Mouse (Mus musculus) kidney, embryonic 16.5 days (tissue): ENCODE data around the gene Shmt2. TPM values are rescaled to one million over a fixed set of nuclear protein-coding genes. Genes with fewer than 3 reads are reported as not detected.

Experiments
- ATAC-seq: fragments of 200-750 bp; cut with Nextera tagmentation; 2 replicates; pipeline ENCODE4 v1.8.0; 2017; ENCODE audit warnings: moderate TSS enrichment; ENCODE audit not compliant: low FRiP score, low TSS enrichment
- H3K27ac ChIP-seq: fragments of 300-500 bp; sonication (generic); 2 replicates; pipeline ENCODE4 v1.5.1; 2014; ENCODE audit warnings: low read length
- H3K27me3 ChIP-seq: fragments of 300-500 bp; sonication (generic); 2 replicates; pipeline ENCODE4 v1.6.1; 2014; ENCODE audit warnings: low read length, control low read depth, mixed read lengths; ENCODE audit not compliant: insufficient read depth
- H3K36me3 ChIP-seq: fragments of 300-500 bp; sonication (generic); 2 replicates; pipeline ENCODE4 v1.6.1; 2014; ENCODE audit warnings: low read length, control low read depth, mixed read lengths; ENCODE audit not compliant: insufficient read depth
- H3K4me1 ChIP-seq: fragments of 300-500 bp; sonication (generic); 2 replicates; pipeline ENCODE4 v1.6.1; 2014; ENCODE audit warnings: low read length, control low read depth, mixed read lengths; ENCODE audit not compliant: insufficient read depth
- H3K4me2 ChIP-seq: fragments of 300-500 bp; sonication (generic); replicated peaks from 2 replicates; pipeline ENCODE4 v1.6.1; 2014; ENCODE audit warnings: low read depth, low read length
- H3K4me3 ChIP-seq: fragments of 300-500 bp; sonication (generic); 2 replicates; pipeline ENCODE4 v1.5.1; 2014; ENCODE audit warnings: mild to moderate bottlenecking, low read length
- H3K9ac ChIP-seq: fragments of 300-500 bp; sonication (generic); replicated peaks from 2 replicates; pipeline ENCODE4 v1.6.1; 2014; ENCODE audit warnings: low read length
- H3K9me3 ChIP-seq: fragments of 300-500 bp; sonication (generic); 2 replicates; pipeline ENCODE4 v1.6.1; 2016; ENCODE audit warnings: low read length, control low read depth
- WGBS: fragments of 180-500 bp; shearing (Covaris S2); extraction: QIAGEN DNeasy Blood & Tissue Kit; methylation state at CpG from one replicate; pipeline ENCODE4 v1.1.7; 2014; 5-methylcytosine and 5-hydroxymethylcytosine counted together
- polyA plus RNA-seq: library from polyadenylated mRNA; unstranded; fragments of >200 nt; fragmentation: Nextera tagmentation; extraction: Ambion mirVana; gene quantifications from 2 replicates; pipeline ENCODE4 v1.2.1, GENCODE M21; 2015

The Shmt2 gene
- polyA plus RNA-seq, 1 experiment from 2014 or later, result 123 TPM

DNA sequence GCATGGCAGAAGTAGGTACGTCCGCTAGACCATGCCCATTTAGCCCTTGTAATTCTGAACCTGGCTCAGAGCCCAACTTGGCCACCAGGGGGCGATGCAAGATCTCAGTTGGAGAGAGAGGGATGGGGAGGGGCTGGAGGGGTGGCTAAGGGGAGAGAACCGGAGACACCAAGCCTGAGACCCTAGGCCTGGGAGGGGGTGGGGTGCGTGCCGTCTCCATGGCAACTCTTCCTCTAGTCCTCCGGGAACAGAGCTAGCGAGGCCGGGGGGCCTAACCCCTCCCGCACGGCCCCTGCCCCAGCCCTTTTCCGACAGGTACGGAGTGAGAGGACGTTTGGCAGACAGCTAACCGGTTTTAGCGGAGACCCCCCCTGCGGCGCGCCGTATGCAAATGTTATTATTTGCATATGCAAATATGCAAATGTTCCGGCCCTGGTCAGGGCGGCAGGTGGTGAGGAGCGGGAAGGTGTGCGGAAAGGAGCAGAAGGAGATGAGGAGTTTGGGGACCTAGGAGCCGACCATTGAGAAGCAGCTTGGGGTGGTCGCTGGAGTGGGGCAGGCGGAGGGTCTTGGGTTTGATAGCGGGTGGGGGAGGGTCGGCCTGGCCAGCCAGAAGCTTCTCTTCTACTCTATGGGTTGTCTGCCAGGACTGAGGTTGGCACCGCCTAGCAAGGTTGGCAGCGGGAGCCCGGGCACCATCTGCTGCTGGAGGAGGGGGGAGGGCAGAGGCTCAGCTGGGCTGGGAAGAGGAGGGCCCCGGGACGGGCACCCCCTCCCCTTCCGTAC is 13.0 kb downstream of the Shmt2 start:
- Histone ChIP-seq H3K4me3 (peak overlapping the region; percentile 45), H3K4me2 (peak overlapping the region; percentile 74), H3K9ac (peak overlapping the region; percentile 51; the same call in 1 of the 2 replicates), H3K36me3 (no peaks in the 10 kb centered on the region; the same call in 1 of the 2 replicates), H3K9me3 (no peaks in the 10 kb centered on the region), H3K27me3 (peaks cover 62% of the 10 kb centered on the region), H3K4me1 (peaks cover 54% of the 10 kb centered on the region), H3K27ac (no peak overlapping the region)
- peak; percentile 62 for ATAC-seq
- WGBS, result under 1% methylated on average over 35 of the region's 35 CpGs

DNA sequence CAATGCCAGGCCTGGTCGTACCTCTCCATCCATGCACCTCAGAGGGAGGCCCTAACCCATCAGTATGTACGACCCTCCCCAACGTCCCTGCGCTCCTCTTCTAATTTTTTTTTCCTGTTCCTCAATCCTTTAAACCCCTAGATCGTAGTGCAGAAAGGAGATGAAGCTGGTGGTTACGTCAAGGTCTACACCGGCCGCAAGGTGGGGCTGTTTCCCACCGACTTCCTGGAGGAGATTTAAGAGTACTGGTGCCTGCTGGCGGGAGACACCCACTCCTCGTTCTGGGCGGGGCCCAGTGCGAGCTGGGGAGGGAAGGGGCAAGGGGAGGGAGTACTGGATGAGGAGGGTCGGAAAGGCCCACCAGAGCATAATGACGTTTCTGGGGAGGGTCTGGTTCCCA is 14.0 kb downstream of the Shmt2 start:
- Histone ChIP-seq H3K36me3 (no peaks in the 10 kb centered on the region; the same call in 1 of the 2 replicates), H3K9ac (no peak overlapping the region), H3K27ac (no peak overlapping the region), H3K27me3 (peaks cover 52% of the 10 kb centered on the region), H3K4me1 (peaks cover 45% of the 10 kb centered on the region), H3K4me3 (peak overlapping the region; percentile 45; the same call in 1 of the 2 replicates), H3K4me2 (peak overlapping the region; percentile 74), H3K9me3 (no peaks in the 10 kb centered on the region)
- ATAC-seq, result peak; percentile 3; the same call in 1 of the 2 replicates
- WGBS, result 2% methylated on average over 15 of the region's 15 CpGs

GRCm38 (mm10) chr10:127500894-127501893 is 21.1 kb downstream of the Shmt2 start, which contains the start of gene Stac3:
TSS of gene Stac3 (plus strand) at chr10:127501686.
- H3K4me1 ChIP-seq, result no peaks in the 10 kb centered on the region
- H3K27ac ChIP-seq, result no peak within 1 kb of the TSS
- no peaks in the 10 kb centered on the region for H3K9me3 ChIP-seq
- ATAC-seq, result no peak
- H3K9ac ChIP-seq, result no peak within 1 kb of the TSS
- peaks cover 23% of the 10 kb centered on the region for H3K36me3 ChIP-seq
- 52% methylated on average over 13 of the region's 13 CpGs for WGBS
- H3K4me3 ChIP-seq, result no peak within 1 kb of the TSS
- no peak within 1 kb of the TSS for H3K4me2 ChIP-seq
- H3K27me3 ChIP-seq, result no peaks in the 10 kb centered on the region

DNA sequence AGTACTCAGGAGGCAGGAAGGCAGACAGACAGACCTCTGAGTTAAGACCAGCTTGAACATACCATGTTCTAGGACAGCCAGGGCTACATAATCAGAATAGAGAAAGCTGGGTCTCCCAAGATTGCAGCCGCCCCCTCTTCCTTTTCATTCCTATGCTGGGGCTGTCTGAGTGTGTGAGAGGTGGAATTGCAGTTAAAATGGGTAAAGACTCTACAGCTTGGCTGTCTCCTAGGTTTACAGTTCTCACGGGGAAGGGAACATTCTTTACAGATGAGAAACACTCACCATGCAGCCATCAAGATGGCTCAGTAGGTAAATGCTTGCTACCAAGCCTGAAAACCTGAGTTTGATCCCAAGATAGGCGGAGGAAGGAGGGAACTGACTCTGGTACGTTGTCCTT is 22.2 kb downstream of the Shmt2 start:
- H3K36me3 ChIP-seq, result peaks cover 32% of the 10 kb centered on the region
- H3K27me3 ChIP-seq, result no peaks in the 10 kb centered on the region
- no peak overlapping the region for H3K4me2 ChIP-seq
- no peak overlapping the region for H3K9ac ChIP-seq
- no peak for ATAC-seq
- H3K9me3 ChIP-seq, result no peaks in the 10 kb centered on the region
- H3K4me3 ChIP-seq, result no peak overlapping the region
- 82% methylated on average over 4 of the region's 4 CpGs for WGBS
- H3K27ac ChIP-seq, result no peak overlapping the region
- no peaks in the 10 kb centered on the region for H3K4me1 ChIP-seq

- H3K27me3 ChIP-seq, result no peaks in the 10 kb centered on the region
- no peaks in the 10 kb centered on the region for H3K9me3 ChIP-seq
- no peak for ATAC-seq
- H3K4me1 ChIP-seq, result no peaks in the 10 kb centered on the region
- no peak overlapping the region for H3K27ac ChIP-seq
- H3K4me3 ChIP-seq, result no peak overlapping the region
- WGBS, result 34% methylated on average over 5 of the region's 5 CpGs
- H3K9ac ChIP-seq, result no peak overlapping the region
- peaks cover 36% of the 10 kb centered on the region for H3K36me3 ChIP-seq
- no peak overlapping the region for H3K4me2 ChIP-seq
Observed at GRCm38 (mm10) chr10:127499516-127499915, 22.7 kb downstream of the Shmt2 start.

- WGBS, result 77% methylated on average over 3 of the region's 3 CpGs
- ATAC-seq, result no peak
- H3K36me3 ChIP-seq, result peaks cover 61% of the 10 kb centered on the region
- no peaks in the 10 kb centered on the region for H3K27me3 ChIP-seq
- no peak overlapping the region for H3K4me3 ChIP-seq
- H3K9me3 ChIP-seq, result no peaks in the 10 kb centered on the region
- H3K4me1 ChIP-seq, result no peaks in the 10 kb centered on the region
- no peak overlapping the region for H3K4me2 ChIP-seq
- H3K9ac ChIP-seq, result no peak overlapping the region
- no peak overlapping the region for H3K27ac ChIP-seq
Observed at GRCm38 (mm10) chr10:127496156-127496555, 26.1 kb downstream of the Shmt2 start.

- no peak overlapping the region for H3K27ac ChIP-seq
- no peak for ATAC-seq
- H3K9ac ChIP-seq, result no peak overlapping the region
- H3K4me2 ChIP-seq, result no peak overlapping the region
- 0 out of 2 replicates have a peak, but pooled peaks cover 3% of the 10 kb centered on the region for H3K4me1 ChIP-seq
- H3K27me3 ChIP-seq, result no peaks in the 10 kb centered on the region
- peaks cover 68% of the 10 kb centered on the region for H3K36me3 ChIP-seq
- H3K9me3 ChIP-seq, result no peaks in the 10 kb centered on the region
- WGBS, result 86% methylated on average over 3 of the region's 3 CpGs
- no peak overlapping the region for H3K4me3 ChIP-seq
Observed at GRCm38 (mm10) chr10:127492118-127492517, 30.1 kb downstream of the Shmt2 start.

DNA sequence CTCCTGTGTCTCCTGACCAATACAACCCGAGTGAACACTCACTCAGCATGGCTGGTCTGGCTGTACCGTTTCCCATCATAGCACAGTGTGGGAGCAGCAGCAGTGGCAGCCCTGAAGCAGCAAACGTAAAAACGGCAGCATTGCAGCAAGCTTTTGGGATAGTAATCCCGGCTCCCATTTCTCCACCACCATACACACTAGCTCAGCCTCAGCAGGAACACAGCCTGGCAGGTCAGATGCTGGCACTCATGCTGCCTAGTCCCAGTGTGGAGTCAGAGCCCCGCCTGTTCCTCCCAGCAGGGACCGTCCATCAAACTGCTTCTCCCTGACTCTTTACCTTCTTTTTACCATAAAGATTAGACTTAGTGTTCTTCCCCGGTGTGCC is 31.1 kb downstream of the Shmt2 start:
- no peaks in the 10 kb centered on the region for H3K27me3 ChIP-seq
- H3K4me3 ChIP-seq, result no peak overlapping the region
- H3K9ac ChIP-seq, result no peak overlapping the region
- H3K27ac ChIP-seq, result no peak overlapping the region
- 75% methylated on average over 8 of the region's 8 CpGs for WGBS
- 0 out of 2 replicates have a peak, but pooled peaks cover 3% of the 10 kb centered on the region for H3K4me1 ChIP-seq
- no peaks in the 10 kb centered on the region for H3K9me3 ChIP-seq
- H3K36me3 ChIP-seq, result peaks cover 63% of the 10 kb centered on the region
- H3K4me2 ChIP-seq, result no peak overlapping the region
- ATAC-seq, result 0 out of 2 replicates have a peak, but pooled peaks have one; percentile 2

DNA sequence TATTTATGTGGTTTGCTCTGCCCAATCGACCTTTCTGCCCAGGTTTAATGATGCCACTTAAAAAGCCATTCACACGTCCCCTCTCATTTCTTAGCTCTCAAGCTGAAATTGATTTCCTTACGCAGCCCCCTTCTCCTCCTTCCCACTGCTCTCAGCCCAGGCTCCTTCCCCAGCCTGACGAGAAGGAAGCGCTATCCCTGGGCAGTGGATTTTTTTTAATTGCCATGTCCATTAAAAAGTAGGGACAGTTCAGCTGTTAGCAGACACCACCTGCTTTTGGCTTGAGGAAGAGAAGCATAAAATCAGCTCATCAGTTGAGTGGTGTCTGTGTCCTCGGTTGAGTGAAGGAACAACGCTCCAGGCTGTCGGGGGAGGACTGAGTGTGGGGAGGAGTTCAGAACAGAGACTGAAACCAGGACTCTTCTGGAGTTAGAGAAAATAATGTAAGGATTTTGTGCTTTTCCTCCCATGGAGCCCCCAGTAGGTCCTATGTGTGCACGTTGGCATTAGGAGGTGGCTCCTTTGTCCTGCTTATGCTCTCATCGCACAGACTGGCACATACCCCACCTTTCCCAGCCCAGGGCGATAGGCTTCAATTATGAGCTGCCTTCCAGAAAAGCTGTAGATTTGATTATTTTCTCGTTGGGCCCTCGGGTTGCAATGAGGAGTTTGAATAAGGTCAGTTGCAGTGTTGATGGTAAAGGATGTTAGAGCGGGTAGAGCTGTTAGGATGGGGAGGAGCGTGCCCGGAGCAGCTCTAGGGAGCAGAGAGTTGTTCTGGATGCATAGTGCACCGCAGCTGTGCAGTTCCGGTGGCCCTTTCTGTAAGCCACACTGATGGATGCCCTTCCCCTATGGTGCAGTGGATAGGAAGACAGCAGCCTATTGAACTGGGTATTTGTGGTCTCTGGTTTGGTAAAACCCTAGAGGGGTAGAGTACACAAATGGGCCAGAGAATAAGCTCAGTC is 31.8 kb downstream of the Shmt2 start:
- Histone ChIP-seq H3K4me1 (0 out of 2 replicates have a peak, but pooled peaks cover 3% of the 10 kb centered on the region), H3K27ac (no peak overlapping the region), H3K27me3 (no peaks in the 10 kb centered on the region), H3K9ac (no peak overlapping the region), H3K9me3 (no peaks in the 10 kb centered on the region), H3K36me3 (peaks cover 58% of the 10 kb centered on the region), H3K4me2 (no peak overlapping the region), H3K4me3 (no peak overlapping the region)
- peak; percentile 32; the same call in 1 of the 2 replicates for ATAC-seq
- 58% methylated on average over 18 of the region's 18 CpGs for WGBS
